Mouse (Mus musculus) mesoderm, embryonic 11.5 days (tissue): Measurements from ENCODE around the gene Cers1.
A peak's percentile ranks its signal among the peaks of the same experiment; 100 is the strongest.

Source experiments
- DNase-seq: peaks from one replicate; pipeline ENCODE4 v3.0.0-alpha.2; 2012; ENCODE audit warnings: low read depth, low spot score

The Cers1 gene

GRCm38 (mm10) chr8:70352000-70352384 lies 36.4 kb downstream of the Cers1 start:
- no peak for DNase-seq

DNA sequence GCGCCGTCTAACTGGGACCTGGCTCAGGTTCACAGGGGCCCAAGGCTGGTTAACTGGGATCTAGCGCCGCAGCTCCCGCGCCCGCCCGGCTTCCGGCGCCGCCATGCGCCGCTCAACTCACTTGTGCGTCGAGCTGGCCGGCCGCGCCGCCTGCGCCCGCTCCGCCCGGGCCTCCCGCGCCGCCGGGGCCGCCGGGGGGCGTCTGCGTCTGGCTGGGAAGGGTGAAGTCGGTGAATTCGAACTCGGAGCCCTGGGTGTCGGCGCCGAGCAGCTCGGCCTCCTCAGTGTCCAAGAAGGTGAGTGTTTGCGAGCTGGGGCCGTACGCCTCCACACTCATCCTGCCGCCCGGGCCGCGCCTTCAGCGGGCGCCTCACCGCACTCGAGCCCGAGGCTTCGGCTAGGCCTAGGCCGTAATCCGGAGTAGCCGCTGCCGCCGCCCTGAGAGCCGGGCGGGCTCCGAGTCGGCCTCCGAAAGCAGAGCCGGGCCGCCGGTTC lies 37.1 kb downstream of the Cers1 start:
- DNase-seq, result no peak

DNA sequence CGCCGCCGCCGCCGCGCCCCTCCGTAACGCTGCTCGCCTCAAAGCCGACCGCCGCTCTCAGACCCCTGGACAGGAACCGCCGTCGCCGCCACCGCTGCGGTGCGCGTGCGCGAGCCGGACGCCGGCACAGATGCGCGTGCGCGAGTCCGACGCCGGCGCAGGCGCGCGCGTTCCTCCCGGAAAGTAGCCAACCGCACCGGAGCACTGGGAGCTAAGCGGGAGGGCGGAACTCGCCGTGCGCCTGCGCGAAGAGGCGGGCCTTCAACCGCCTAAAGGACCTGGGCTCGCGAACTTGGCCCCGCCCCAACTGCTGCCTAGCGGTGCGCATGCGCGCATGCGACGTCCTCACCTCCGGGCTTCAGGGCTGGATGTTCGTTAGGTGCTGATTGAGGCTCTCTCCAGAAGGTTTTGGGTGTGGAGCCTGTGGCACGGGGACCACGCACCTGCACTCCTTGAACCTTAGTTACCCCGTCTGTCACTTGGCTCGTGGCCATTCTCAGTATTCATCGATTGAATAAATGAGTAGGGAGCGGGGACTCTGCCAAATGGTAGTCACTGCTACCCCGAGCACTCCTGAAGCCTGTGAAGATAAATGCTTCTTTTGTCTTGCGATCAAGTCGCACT lies 37.7 kb downstream of the Cers1 start, which contains the start of gene Upf1:
Gene Upf1, minus strand, starts transcription at position 85 of the 624 bp plus-strand sequence.
- DNase-seq, result peak; percentile 100

DNA sequence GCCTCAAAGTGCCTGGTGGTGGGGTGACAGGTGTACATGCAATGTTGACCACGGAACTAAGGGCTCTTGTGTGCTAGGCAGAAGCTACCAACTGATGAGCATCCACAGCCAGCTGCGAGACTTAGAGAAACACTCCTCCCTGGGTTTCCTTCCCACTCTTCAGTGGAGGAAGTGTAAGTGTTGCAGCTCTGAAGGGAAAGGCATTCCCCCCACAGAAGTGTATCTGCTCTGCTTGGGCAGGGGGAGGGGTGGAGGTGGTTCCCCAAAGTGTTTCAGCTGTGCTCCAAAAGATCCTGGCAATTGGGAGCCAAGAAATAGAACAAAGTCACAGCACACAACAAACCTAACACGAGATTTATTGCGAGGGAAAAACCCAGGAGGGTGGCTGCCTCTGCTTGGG lies 38.4 kb downstream of the Cers1 start:
- DNase-seq, result no peak

DNA sequence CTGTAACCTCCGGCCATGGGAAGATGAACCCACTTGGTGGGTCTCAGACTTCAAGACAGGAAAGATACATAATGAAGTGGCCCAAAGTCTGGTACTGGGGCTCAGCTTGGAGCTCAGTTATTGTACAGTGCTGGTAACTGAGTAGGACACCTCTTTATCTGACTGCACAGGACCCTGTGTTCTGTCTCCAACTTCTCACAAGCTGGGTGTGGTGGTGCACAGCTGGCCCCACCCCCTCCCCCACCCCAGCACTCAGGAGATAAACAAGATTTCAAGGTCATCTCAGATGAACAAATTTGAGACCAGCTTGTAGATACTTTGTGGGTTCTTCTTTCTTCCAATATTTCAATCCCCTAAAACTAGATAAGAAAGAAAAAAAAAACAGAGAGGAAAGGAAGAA lies 40.5 kb downstream of the Cers1 start:
- DNase-seq, result no peak

- DNase-seq, result no peak
Observed at GRCm38 (mm10) chr8:70359411-70359810, 43.8 kb downstream of the Cers1 start.

DNA sequence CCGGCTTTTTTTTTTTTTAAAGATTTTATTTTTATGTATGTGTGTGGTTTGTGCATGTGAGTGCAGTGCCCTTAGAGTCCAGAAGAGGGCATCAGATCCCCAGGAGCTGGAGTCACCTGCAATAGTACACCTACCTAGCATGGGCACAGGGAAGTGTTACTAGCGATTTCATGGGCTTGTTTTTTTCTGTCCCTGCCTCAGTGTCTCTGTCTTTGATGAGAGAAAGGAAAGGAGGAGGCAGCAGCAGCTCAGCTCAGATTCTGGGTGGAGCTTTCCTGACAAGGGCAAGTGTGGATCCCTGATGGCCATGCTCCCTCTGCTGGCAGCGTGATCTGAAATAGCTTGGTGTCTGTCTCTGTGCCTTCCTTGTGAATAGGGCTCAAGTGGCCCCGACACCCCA lies 45.2 kb downstream of the Cers1 start:
- DNase-seq, result no peak

GRCm38 (mm10) chr8:70361484-70362032 lies 46.0 kb downstream of the Cers1 start:
- no peak for DNase-seq

DNA sequence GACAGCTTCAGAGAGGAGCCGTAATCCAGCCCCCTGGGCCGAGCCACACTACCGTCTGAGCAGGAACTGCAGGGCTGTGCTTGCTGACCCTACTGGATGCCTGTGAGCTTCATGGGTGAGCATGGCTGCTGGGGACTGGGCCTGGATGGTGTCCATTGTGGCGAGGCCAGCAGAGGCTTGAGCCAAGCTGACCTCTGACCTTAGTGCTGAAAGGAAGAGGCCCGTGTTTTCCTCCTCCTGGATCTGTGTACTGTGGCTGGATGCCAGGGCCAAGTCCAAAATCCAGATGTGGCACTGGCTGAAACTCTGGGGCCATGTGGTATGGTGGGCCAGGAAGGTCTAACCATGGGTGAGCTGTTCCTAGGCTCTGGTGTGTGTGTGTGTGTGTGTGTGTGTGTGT lies 48.5 kb downstream of the Cers1 start:
- DNase-seq, result no peak

- DNase-seq, result no peak
Observed at GRCm38 (mm10) chr8:70366588-70366987, 51.0 kb downstream of the Cers1 start.

DNA sequence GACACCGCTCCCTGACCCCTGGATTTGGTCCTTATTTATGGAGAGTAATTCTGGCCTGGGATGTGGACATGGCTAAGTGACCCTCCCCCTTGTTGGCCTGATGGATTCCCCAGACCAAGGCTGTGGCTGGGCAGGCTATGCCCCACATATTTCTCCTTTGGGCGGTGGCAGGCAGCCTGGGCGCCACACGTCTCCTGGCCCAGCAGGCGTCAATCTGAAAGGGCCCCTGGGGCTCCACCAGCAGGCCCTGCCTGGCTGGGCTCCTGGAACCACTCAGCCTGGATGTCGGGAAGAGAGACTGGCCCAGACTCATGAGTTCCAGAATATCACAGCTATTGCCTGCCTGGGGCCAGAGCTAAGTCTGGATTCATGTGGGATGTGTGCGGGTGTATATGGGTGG lies 54.9 kb downstream of the Cers1 start:
- no peak for DNase-seq

DNA sequence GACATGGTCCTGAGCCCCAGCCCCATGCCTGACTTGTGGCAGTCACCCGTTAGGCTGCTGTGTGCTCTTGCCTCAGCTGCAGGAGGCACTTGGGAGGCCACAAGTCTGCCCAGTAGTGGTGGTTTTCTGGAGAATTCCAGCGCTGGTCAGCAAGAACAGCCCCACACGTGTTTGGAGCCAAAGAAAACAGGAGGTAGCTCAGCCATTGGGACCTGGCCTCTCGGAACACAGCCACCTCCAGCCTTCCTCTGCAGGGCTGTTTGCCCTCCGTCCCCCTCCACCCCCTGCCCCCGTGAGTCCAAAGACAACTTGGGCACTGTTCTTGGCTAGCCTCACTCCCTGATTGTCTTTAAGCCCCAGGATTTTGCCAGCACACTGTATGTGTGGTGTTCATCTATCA lies 56.4 kb downstream of the Cers1 start:
- DNase-seq, result no peak

DNA sequence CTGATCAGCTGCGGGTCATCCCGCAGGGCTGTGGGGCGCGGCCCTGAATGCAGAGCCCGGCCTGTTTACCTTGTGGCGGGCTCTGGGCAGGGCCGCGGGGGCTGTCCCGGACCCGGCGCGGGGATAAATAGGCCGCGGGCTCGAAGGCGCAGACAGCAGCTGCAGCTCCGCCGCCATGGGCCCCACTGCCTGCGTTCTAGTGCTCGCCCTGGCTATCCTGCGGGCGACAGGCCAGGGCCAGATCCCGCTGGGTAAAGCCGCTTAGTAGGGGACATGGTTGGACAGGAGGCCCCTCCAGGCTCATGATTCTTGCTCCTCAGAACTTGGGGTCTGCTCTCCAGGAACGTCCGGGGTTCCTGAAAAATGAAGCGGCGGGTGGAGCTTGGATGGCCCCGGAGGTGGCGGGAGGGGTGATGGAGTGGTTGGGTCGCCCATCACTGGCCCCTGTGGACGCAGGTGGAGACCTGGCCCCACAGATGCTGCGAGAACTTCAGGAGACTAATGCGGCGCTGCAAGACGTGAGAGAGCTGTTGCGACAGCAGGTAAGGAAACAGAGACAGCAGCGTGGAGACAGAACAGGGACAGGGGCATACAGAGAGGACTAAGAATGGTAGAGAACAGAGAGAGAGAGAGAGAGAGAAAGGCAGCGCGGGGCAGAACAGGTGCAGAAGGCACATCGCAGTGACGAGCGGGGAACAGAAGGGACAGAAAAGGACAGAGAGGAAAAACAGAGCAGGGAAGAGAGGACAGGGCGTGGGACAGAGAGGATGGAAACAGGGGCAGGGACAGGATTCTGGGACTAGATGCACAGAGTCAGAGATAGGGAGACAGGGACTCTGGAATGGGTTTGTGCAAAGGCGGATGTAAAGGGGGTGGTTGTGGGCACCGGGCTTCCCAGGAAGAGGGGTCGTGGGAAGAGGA lies 58.1 kb downstream of the Cers1 start, which contains the start of gene Comp:
Gene Comp, plus strand, starts transcription at position 162 of the 921 bp plus-strand sequence.
- no peak for DNase-seq

GRCm38 (mm10) chr8:70374318-70374927 lies 58.8 kb downstream of the Cers1 start:
- peak; percentile 75 for DNase-seq

GRCm38 (mm10) chr8:70375212-70375859 lies 59.8 kb downstream of the Cers1 start:
- no peak for DNase-seq

GRCm38 (mm10) chr8:70376275-70376741 lies 60.7 kb downstream of the Cers1 start:
- DNase-seq, result no peak

DNA sequence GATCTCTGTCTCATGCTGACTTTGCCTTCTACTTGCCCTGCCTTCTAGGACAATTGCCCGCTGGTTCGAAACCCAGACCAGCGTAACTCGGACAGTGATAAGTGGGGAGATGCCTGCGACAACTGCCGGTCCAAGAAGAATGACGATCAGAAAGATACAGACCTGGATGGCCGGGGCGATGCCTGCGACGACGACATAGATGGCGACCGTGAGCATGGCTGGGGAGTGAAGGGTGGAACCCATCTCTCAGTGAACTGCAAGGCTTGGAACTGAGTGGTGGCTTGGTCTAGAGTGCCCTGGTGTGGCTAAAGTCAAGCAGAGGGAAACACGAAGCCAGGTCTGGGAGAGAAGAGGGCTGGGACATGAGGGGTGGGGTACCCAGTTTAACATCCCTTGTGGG lies 61.5 kb downstream of the Cers1 start:
- DNase-seq, result no peak

DNA sequence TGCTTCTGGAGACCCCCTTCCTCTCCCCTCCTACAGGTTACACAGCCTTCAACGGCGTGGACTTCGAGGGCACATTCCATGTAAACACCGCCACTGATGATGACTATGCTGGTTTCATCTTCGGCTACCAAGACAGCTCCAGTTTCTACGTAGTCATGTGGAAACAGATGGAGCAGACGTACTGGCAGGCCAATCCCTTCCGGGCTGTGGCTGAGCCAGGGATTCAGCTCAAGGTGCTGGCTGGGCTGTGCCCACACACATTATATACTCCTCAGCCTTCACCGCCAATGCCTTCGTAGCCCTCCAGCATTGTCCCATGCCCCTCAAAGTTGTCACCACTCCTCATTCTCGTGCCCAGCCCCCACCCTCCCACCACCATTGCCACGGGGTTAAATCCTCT lies 64.5 kb downstream of the Cers1 start:
- DNase-seq, result no peak
